Mouse (Mus musculus): ENCODE measurements around the gene Efna3.

Efna3 gene

GRCm38 (mm10) chr3:89322514-89323165 lies at the start of gene Efna3:
Gene Efna3 (minus strand): TSS chr3:89322965.
- DNase-seq (ENCODE audit: low read depth, low spot score): peak; percentile 61

DNA sequence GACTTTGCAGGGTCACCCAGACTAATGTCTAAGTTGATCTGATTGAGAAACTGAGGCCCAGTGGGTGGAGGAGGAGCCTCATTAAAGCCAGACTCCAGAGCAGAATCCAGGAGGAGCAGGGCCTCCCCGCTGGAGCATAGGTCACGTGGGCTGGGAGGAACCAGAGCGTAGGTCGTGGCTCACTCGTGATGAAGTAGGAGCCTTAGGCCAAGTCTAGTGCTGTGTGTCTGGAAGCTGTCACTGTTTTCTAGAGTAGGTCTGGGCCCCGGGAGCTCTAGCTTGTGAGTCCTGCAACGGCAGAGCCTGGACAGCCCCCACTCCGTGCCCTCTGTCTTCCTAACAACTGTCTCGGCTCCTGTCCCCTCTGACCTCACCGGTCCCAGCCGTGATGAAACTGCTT lies 44.6 kb upstream of the Efna3 start:
- no peak for DNase-seq (ENCODE audit: low read depth, low spot score)

DNA sequence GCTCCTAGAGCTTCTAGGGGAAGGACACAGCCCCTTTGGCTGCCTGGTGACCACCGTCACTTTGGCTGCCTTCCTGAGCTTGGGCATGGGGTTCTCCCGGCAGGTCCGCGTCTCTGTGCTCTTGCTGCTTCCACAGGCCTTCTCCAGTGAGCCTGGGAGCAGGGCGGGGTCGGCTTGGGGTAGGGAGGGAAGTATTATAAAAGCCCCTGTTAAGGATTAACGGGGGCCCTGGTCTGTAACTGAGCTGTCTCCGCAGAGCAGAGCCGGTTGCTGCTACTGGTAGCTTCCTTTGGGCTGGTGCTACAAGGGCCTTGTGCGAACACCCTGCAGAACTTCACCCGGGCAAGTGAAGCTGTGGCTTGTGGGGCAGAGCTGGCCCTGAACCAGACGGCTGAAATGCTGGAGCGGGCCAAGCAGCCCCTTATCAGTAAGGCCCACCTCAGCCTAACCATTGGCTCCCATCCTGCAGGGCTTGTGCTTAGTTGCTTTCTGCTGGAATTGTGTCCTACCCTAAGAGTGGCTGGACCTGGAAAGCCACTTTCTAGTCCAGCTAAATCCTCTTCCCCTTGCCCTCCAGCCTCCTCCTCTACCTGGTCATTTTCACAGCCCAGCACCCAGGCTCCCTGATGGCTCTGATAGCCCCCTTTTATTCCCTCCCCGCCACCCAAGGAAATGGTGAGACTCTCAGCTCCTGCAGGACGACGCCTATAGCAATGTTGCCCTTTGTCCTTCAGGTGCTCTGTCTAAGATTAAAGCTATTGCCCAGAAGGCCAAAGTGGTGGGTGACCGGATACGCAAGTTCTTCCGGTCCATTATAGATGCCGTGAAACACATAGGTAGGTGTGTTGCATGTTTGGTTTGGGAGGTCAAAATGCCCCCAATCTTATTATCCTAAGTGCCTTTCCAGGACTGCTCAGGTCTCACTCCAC lies 43.0 kb upstream of the Efna3 start:
- DNase-seq (ENCODE audit: low read depth, low spot score): no peak

DNA sequence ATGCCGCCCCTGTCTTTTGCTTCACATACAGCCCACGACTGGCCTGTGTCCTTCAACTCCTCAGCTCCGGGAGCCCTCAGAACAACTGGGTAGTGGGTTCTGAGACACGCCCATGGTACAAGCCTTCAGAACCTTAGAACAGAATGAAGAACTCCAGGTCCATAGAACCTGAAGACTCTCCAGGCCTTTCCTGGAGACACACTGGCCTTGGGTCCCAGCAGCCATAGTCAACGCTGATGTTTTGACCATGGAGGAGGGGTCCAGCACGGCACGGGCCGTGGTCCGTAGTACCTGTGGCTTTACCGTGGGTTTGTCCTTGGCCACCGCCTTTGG lies 42.4 kb upstream of the Efna3 start, which contains the start of gene Dcst1:
Gene Dcst1, minus strand, starts transcription at position 101 of the 333 bp plus-strand sequence.
- DNase-seq (ENCODE audit: low read depth, low spot score): no peak

DNA sequence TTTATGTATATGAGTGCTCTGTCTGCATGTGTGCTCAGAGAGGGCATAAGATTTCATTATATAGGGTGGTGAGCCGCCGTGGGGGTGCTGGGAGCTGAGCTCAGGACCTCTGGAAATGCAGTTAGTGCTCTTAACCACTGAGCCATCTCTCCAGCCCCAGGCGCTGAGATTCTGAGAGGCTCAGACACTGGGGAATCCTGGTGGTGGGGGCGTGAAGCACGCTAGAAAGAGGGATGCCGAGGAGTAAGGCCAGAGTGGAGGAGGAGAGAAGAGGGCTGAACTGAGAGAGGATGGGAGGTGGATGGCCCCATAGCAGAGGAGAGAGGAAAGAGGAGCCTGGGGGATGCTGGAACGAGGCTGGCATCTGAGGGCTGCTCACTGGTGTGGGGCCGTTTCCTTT lies 41.9 kb upstream of the Efna3 start:
- DNase-seq (ENCODE audit: low read depth, low spot score): no peak

- DNase-seq (ENCODE audit: low read depth, low spot score): no peak
Observed at GRCm38 (mm10) chr3:89361675-89362074, 38.9 kb upstream of the Efna3 start, which contains the start of gene Dcst2. Gene Dcst2 (plus strand): TSS chr3:89361975.

GRCm38 (mm10) chr3:89360237-89360636 lies 37.5 kb upstream of the Efna3 start:
- DNase-seq (ENCODE audit: low read depth, low spot score): peak; percentile 23

DNA sequence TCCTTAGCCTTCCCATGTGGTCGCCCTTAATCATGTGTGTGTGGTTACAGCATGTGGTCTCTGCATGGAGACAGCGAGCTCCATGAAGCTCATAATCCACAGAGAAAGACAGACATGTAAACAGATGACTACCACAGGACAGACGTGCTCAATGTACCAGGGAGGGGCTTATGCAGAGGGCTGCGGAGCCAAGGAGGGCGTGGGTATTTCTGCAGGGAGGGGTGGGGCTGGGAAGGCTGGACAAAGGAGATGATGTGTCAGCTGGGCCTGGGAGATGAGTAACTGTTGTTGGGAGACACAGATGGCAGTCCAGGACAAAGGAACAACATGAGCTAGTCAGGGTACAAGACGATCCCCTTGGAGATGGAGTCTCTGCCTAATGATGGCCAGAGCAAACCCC lies 36.9 kb upstream of the Efna3 start:
- no peak for DNase-seq (ENCODE audit: low read depth, low spot score)

DNA sequence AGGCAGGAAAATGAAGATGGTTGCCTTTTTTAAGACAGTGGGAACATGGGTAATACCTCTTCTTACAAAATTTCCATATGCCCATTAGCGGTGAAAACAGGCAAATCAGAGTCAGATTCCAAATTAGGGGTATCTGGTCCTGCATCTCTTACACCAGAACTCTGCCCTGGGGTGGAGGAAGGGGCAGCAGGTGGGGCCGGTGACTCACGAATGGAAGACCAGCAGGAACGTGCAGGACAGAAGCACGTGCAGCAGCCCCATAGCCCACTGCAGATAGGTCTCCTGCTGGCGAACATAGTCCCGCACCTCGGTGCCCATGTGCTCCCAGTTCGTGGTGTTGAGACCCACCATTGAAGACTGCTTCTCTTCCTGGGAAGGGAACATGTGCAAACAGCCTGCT lies 33.3 kb upstream of the Efna3 start:
- no peak for DNase-seq (ENCODE audit: low read depth, low spot score)

- no peak for DNase-seq (ENCODE audit: low read depth, low spot score)
Observed at GRCm38 (mm10) chr3:89355512-89355902, 32.7 kb upstream of the Efna3 start.

- peak; percentile 67 for DNase-seq (ENCODE audit: low read depth, low spot score)
Observed at GRCm38 (mm10) chr3:89354816-89355511, 32.2 kb upstream of the Efna3 start.

- DNase-seq (ENCODE audit: low read depth, low spot score): no peak
Observed at GRCm38 (mm10) chr3:89351271-89351670, 28.5 kb upstream of the Efna3 start.

DNA sequence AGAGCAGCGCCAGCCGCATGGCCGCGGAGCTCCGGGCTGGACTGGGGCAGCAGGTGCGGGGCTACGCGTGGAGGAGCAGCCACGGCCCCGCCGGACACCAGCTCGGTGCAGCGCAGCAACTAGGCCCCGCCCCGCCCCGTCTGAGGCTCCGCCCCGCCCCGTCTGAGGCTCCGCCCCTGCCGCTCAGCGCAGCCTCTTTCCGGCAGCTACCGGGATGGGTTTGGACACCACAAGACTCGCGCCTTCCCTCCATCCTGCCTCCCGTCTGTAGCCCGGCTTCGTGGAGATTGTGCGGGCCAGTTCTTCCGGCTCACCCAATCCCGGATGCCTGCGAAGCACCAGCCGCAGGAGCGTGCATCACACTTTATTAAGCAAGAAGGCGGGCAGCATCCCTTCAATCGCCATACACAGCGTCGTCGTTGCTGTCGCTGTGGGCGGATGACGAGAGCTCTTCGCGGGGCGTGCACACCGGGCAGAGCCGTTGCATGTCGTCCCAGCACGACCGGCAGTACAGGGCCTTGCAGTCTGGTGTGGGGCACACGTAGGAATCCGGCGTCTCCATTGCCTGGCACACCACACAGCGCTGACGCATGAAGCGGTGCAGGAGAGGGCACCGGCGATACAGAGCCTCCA lies 27.2 kb upstream of the Efna3 start, which contains the start of gene Adam15:
Gene Adam15, minus strand, starts transcription at position 128 of the 633 bp plus-strand sequence.
- DNase-seq (ENCODE audit: low read depth, low spot score): peak; percentile 91

DNA sequence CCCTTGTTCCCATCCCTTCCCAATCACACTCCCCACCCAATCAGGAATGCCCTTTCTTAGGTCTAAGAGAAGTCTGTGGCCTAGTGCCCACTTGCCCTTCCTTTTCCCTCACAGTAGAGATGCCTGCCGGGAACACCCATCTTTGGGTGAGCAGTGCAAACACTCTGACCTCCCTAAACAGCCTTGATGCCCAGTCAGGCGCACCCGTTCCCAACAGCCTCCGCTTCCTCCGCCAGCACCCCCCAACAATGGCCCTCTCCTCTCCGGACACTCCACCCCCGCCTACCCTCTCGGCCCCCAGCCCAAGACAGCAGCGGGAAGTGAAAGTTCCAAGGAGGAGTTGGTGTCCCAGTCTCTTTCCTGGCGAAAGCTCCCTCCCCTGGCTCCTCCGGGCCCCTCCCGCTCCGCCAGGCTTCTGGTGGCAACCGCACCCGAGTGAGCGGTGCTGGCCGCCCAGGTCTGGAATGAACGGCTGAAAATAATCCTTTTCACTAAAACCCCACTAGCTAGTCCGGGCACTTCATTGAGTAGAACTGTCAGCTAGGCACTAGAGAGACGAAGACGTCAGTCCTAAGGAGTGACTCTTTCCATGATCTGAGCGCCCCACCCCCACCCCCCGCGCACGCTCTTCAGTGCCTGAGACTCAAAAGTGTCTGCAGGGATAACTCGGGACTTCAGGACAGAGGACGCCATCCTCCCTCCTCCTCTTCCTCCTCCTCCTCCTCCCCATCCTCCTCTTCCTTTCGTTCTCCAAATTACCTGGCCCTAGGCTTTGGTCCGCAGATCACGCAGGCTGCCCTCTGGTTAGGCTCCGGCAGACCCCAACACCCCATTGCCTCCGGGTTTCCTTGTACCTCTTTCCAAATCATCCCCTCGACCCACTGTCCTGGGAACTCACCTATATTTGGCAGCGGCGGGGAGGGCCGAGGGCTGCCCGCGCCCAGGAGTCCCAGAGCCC lies 26.4 kb upstream of the Efna3 start:
- DNase-seq (ENCODE audit: low read depth, low spot score): no peak

DNA sequence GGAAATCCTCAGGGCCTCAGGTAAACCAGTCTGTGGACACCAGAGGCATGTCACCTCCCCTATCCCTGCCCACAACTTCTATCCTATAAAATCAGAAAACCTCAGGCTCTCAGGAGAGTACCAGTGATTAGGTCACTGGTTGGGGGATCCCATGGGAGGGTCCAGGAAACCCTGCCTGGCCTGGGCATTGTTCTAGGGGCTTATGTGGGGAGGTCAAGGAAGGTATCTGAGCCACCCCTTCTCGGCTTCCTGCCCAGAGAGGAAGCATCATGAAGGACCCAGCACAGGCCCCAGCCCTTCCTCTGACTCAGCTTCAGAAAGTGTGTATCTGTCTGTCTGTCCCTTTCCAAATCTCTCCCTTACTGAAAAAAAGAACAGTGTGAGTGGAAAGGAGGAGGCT lies 25.2 kb upstream of the Efna3 start:
- no peak for DNase-seq (ENCODE audit: low read depth, low spot score)

DNA sequence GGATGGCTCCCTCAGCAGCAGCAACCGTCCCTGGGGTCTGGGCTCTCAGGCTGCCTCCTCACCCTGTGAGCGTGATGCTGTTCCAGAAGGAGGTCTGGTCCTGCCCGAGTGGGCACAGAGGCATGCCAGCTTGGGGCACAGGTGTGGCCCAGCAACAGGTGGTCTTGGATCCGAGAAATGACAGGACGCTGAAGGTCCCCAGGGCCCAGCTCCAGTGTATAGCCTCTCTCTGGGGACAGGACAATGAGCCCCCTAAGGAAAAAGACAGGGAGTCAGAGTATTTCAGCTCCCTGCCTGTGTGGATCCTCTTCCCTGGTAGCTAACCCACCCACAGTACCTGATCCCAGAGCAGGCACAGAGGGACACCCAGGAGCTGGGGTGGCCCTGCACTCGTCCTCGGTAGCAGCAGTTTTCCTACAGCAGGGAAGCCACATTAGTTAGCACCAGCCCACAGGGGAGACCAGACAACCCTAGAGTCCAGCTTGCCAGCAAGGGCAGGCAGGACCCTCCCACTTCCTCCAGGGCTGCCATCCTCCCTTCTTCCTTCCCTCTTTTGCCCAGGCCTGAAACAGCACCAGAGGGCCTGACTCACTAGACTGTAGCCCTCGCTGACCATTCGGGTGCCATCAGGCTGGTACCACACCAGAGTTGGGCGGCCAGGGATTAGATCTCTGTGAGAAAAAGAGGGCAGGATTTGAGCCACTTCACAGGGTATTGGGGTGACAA lies 24.2 kb upstream of the Efna3 start:
- no peak for DNase-seq (ENCODE audit: low read depth, low spot score)

GRCm38 (mm10) chr3:89343279-89343678 lies 20.5 kb upstream of the Efna3 start:
- DNase-seq (ENCODE audit: low read depth, low spot score): no peak

- DNase-seq (ENCODE audit: low read depth, low spot score): no peak
Observed at GRCm38 (mm10) chr3:89341794-89342193, 19.0 kb upstream of the Efna3 start.

- peak; percentile 75 for DNase-seq (ENCODE audit: low read depth, low spot score)
Observed at GRCm38 (mm10) chr3:89340465-89340864, 17.7 kb upstream of the Efna3 start.

DNA sequence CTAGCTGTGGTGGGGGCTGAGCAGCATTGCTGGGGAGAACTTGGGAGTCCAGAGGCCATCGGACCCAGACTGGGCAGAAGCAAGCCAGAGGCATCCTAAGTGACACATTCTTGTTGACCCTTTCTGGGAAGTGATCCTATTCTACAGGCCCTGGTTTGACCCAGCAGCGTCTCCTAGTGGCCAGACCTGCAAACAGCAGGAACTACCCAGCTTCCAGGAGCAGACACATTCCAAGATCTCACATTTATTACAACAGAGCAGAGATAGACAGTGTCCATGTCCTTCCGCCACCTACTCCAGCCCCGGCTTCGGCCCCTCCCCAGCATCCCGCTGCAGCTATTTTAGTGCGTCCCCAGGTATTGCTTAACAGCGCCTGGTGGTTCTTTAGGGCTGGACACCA lies 16.7 kb upstream of the Efna3 start:
- DNase-seq (ENCODE audit: low read depth, low spot score): peak; percentile 73

Data from A20 (cell line).